Mouse (Mus musculus): ENCODE data around the gene Ciapin1.

- TF ChIP-seq USF1 (IDR thresholded peaks at IDR 0.05; ENCODE audit: low read depth) (no peak), MYOD1 (IDR thresholded peaks at IDR 0.05; ENCODE audit: control insufficient read depth, insufficient read length, low read depth) (no peak), MYOG (IDR thresholded peaks at IDR 0.05; ENCODE audit: control insufficient read depth, extremely low read depth, insufficient read length) (no peak), CTCF (IDR thresholded peaks at IDR 0.05; ENCODE audit: control insufficient read depth, insufficient read depth, insufficient read length) (no peak), MAX (IDR thresholded peaks at IDR 0.05) (no peak), CEBPB (IDR thresholded peaks at IDR 0.05; ENCODE audit: low read depth) (no peak)
Measured at GRCm38 (mm10) chr8:94783890-94784289, 54.3 kb downstream of the Ciapin1 start.
